Mouse (Mus musculus) kidney, adult 18-20 months (tissue): ENCODE results near the gene Pisd.

Source experiments
- DNase-seq: peaks from one replicate; pipeline ENCODE4 v3.0.0; 2021

The Pisd gene

DNA sequence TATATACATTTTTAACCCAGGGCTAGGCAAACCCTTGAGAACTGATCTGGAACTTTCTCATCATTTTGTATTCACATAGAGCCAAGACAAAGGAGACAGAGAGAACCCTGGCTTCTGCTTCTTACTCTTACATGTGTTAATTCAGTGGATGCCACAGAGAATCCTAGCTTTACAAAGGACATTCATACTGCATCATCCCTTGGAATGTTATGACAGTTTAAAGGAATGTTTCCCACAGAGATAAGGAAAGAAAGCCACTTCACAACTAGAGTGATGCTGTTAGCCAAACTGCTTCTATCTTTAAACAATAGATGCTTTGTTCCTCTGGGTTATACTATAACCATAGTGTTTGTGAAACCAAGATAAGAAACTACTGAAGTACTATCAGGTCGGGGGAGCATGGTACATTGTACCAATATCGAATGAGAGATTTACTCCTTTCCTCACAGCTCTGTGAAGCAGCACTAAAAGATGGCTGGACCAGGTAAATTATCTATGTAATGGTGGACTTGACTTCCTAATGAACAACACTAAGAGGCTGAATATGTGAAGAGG lies 79.1 kb downstream of the Pisd start:
- no peak for DNase-seq

GRCm38 (mm10) chr5:32697208-32697867 lies 88.1 kb downstream of the Pisd start:
- peak; percentile 10 for DNase-seq

- no peak for DNase-seq
Observed at GRCm38 (mm10) chr5:32693411-32693810, 92.0 kb downstream of the Pisd start.
